Mouse (Mus musculus) myocyte (in vitro differentiated cells): ENCODE data around the gene Mical3.

Experiments used
- CEBPB ChIP-seq: IDR thresholded peaks from 2 replicates; pipeline ENCODE4 v1.6.1; 2011; ENCODE audit warnings: mild to moderate bottlenecking, moderate library complexity; ENCODE audit not compliant: poor library complexity, insufficient read depth, severe bottlenecking
- MAX ChIP-seq: IDR thresholded peaks from one replicate; pipeline ENCODE4 v1.6.1; 2011; ENCODE audit warnings: low read depth, mild to moderate bottlenecking, control low read depth
- MYOD1 ChIP-seq, 3 experiments: IDR thresholded peaks; one replicate each; pipeline ENCODE4 v1.6.1; 2011; ENCODE audit warnings: control low read depth in 2 of 3, low read depth in 2 of 3, mild to moderate bottlenecking in 2 of 3, moderate library complexity in 1 of 3; ENCODE audit not compliant: insufficient read length in 2 of 3, control insufficient read depth in 1 of 3
- POLR2A ChIP-seq: IDR thresholded peaks from one replicate; pipeline ENCODE4 v1.6.1; 2011; ENCODE audit warnings: low read depth, mild to moderate bottlenecking, control low read depth, moderate library complexity; ENCODE audit not compliant: insufficient read length
- POLR2AphosphoS2 ChIP-seq: IDR thresholded peaks from one replicate; pipeline ENCODE4 v1.6.1; 2011; ENCODE audit warnings: low read depth, control low read depth; ENCODE audit not compliant: insufficient read length
- SRF ChIP-seq: IDR thresholded peaks from one replicate; pipeline ENCODE4 v1.6.1; 2011; ENCODE audit warnings: low read depth; ENCODE audit not compliant: control insufficient read depth, insufficient read length
- TCF12 ChIP-seq: IDR thresholded peaks from one replicate; pipeline ENCODE4 v1.6.1; 2011; ENCODE audit warnings: mild to moderate bottlenecking, control low read depth; ENCODE audit not compliant: poor library complexity, insufficient read depth, severe bottlenecking
- USF1 ChIP-seq: IDR thresholded peaks from one replicate; pipeline ENCODE4 v1.6.1; 2011; ENCODE audit warnings: low read depth, mild to moderate bottlenecking, control low read depth, moderate library complexity

- TF ChIP-seq CEBPB: no peak
- no peak for TF ChIP-seq POLR2A
- no peak for TF ChIP-seq MYOD1 (IDR thresholded peaks at IDR 0.05; ENCODE audit: control insufficient read depth in 1 of 3, insufficient read length in 2 of 3, low read depth in 2 of 3)
- TF ChIP-seq POLR2AphosphoS2: no peak
- TF ChIP-seq TCF12: no peak
- no peak for TF ChIP-seq SRF
- TF ChIP-seq USF1: no peak
- TF ChIP-seq MAX: no peak
Observed at GRCm38 (mm10) chr6:120941575-120941974, 189.2 kb downstream of the Mical3 start.
